Mouse (Mus musculus) ES-E14 (cell line): ENCODE data around the gene 2310061I04Rik. TPM values are rescaled to one million over a fixed set of nuclear protein-coding genes. Genes with fewer than 3 reads are reported as not detected.
"Not testable (repeated sequence)": the region's sequence is repeated elsewhere in the genome, so short reads cannot be mapped to it uniquely, and the experiment has no call there.

Experiments
- DNase-seq: peaks from one replicate; pipeline ENCODE4 v3.0.0-alpha.2; 2013; ENCODE audit warnings: low read depth, low spot score
- H3K27ac ChIP-seq: 2 replicates; pipeline ENCODE4 v1.5.1; 2012; ENCODE audit warnings: low read depth, mild to moderate bottlenecking, low read length, moderate library complexity, mixed read lengths; ENCODE audit not compliant: poor library complexity, insufficient read depth, severe bottlenecking
- H3K36me3 ChIP-seq: 2 replicates; pipeline ENCODE4 v1.6.1; 2012; ENCODE audit warnings: mild to moderate bottlenecking, low read length, moderate library complexity, mixed read lengths; ENCODE audit not compliant: control insufficient read depth, poor library complexity, insufficient read depth, severe bottlenecking
- H3K4me1 ChIP-seq, 2 experiments: fragments of 150-350 bp in 1 of 2; sonication (generic) in 1 of 2; 2 replicates each; pipeline ENCODE4 v1.6.1; 2012; ENCODE audit warnings: low read length in 2 of 2, mild to moderate bottlenecking in 1 of 2, mixed read lengths in 1 of 2; ENCODE audit not compliant: control insufficient read depth in 2 of 2, insufficient read depth in 2 of 2, poor library complexity in 1 of 2
- H3K4me3 ChIP-seq, 2 experiments: fragments of 150-350 bp in 1 of 2; sonication (generic) in 1 of 2; 2 replicates each; pipeline ENCODE4 v1.5.1; 2012; ENCODE audit warnings: low read length in 2 of 2, low read depth in 1 of 2, mild to moderate bottlenecking in 1 of 2, mixed read lengths in 1 of 2; ENCODE audit not compliant: insufficient read depth in 1 of 2, poor library complexity in 1 of 2, severe bottlenecking in 1 of 2
- H3K9ac ChIP-seq: 2 replicates; pipeline ENCODE4 v1.6.1; 2012; ENCODE audit warnings: low read depth, mild to moderate bottlenecking, low read length, mixed read lengths; ENCODE audit not compliant: poor library complexity, insufficient read depth, severe bottlenecking
- H3K9me3 ChIP-seq: fragments of 150-350 bp; sonication (generic); 2 replicates; pipeline ENCODE4 v1.6.1; 2012; ENCODE audit warnings: low read depth, mild to moderate bottlenecking, low read length; ENCODE audit not compliant: control insufficient read depth, insufficient read depth
- CHD2 ChIP-seq: IDR thresholded peaks from 2 replicates; pipeline ENCODE4 v1.6.1; 2014; ENCODE audit warnings: mild to moderate bottlenecking, low read depth, low read length, inconsistent platforms
- HCFC1 ChIP-seq: IDR thresholded peaks from 2 replicates; pipeline ENCODE4 v1.6.1; 2012; ENCODE audit warnings: low read length, inconsistent platforms, borderline replicate concordance; ENCODE audit not compliant: insufficient read depth
- MAFK ChIP-seq: IDR thresholded peaks from 2 replicates; pipeline ENCODE4 v1.6.1; 2014; ENCODE audit warnings: mild to moderate bottlenecking, low read depth, low read length, inconsistent platforms; ENCODE audit not compliant: insufficient read depth
- ZC3H11A ChIP-seq: IDR thresholded peaks from 2 replicates; pipeline ENCODE4 v1.6.1; 2012; ENCODE audit warnings: low read depth, mild to moderate bottlenecking, inconsistent platforms, low read length, borderline replicate concordance
- ZNF384 ChIP-seq: IDR thresholded peaks from 2 replicates; pipeline ENCODE4 v1.6.1; 2012; ENCODE audit warnings: low read depth, low read length, inconsistent platforms
- in situ Hi-C, 2 experiments: fragments of 600-800 bp; cut with MboI; formaldehyde crosslinking; loops; one replicate each; pipeline ENCODE4 v1.15.1; 2025; ENCODE audit warnings: low sequenced_read_pairs in 2 of 2, inconsistent platforms in 1 of 2; ENCODE audit not compliant: unreplicated experiment in 2 of 2
- total RNA-seq: library from RNA; depleted of rRNA; stranded (reverse); fragments of 300-350 nt; gene quantifications from 2 replicates; pipeline ENCODE4 v1.2.3, GENCODE M21; 2012; rRNA removed

The 2310061I04Rik gene
- total RNA-seq: 13.6 and 15.8 TPM in 2 replicates

GRCm38 (mm10) chr17:35896781-35897643 lies at the start of gene 2310061I04Rik:
TSS of gene 2310061I04Rik (minus strand) at chr17:35897431.
- Histone ChIP-seq H3K9ac (peak within 1 kb of the TSS; percentile 94), H3K36me3 (peaks cover 14% of the 10 kb centered on the region), H3K27ac (peak within 1 kb of the TSS; percentile 84), H3K4me1 (peaks cover 0 to 8% of the 10 kb centered on the region in 2 experiments; a peak in 2 of 4 replicates), H3K9me3 (no peaks in the 10 kb centered on the region), H3K4me3 (peak within 1 kb of the TSS; percentile 79 to 90)
- DNase-seq: peak; percentile 77
- TF ChIP-seq HCFC1: peak; percentile 61; the same call in 1 of the 2 replicates
- TF ChIP-seq CHD2: no peak
- in situ Hi-C loops: no loop called here

GRCm38 (mm10) chr17:35939941-35940340 lies 42.7 kb upstream of the 2310061I04Rik start:
- Histone ChIP-seq H3K27ac (peak overlapping the region; percentile 98), H3K9ac (peak overlapping the region; percentile 36; the same call in 1 of the 2 replicates)
- in situ Hi-C loops: no loop called here

GRCm38 (mm10) chr17:35939108-35939507 lies 41.9 kb upstream of the 2310061I04Rik start:
- TF ChIP-seq HCFC1 (peak; percentile 33; the same call in 1 of the 2 replicates), CHD2 (no peak), ZNF384 (peak; percentile 51; the same call in 1 of the 2 replicates)
- Histone ChIP-seq H3K9me3 (no peaks in the 10 kb centered on the region), H3K27ac (peak overlapping the region; percentile 98), H3K36me3 (no peaks in the 10 kb centered on the region), H3K4me3 (peak overlapping the region in 1 of 2 experiments; percentile 50; a peak in 1 of 4 replicates), H3K4me1 (peaks cover 0 to 2% of the 10 kb centered on the region in 2 experiments; a peak in 2 of 4 replicates), H3K9ac (no peak overlapping the region)
- no peak for DNase-seq
- in situ Hi-C loops: no loop called here

More at GRCm38 (mm10) chr17:35939941-35940340, 42.7 kb upstream of the 2310061I04Rik start:
- Histone ChIP-seq H3K4me3 (peak overlapping the region in 1 of 2 experiments; percentile 50; a peak in 2 of 4 replicates), H3K9me3 (no peaks in the 10 kb centered on the region), H3K4me1 (peaks cover 0 to 2% of the 10 kb centered on the region in 2 experiments; a peak in 2 of 4 replicates), H3K36me3 (no peaks in the 10 kb centered on the region)
- DNase-seq: no peak
- TF ChIP-seq HCFC1 (no peak), ZNF384 (peak; percentile 85), CHD2 (no peak), ZC3H11A (no peak), MAFK (no peak)

- Histone ChIP-seq H3K27ac (no peak overlapping the region), H3K36me3 (no peaks in the 10 kb centered on the region), H3K9ac (no peak overlapping the region), H3K9me3 (no peaks in the 10 kb centered on the region), H3K4me1 (peaks cover 0 to 2% of the 10 kb centered on the region in 2 experiments; a peak in 2 of 4 replicates), H3K4me3 (no peak overlapping the region)
- peak; percentile 79 for DNase-seq
- in situ Hi-C loops: no loop called here
- TF ChIP-seq ZC3H11A: peak; percentile 81; the same call in 1 of the 2 replicates
- no peak for TF ChIP-seq MAFK
Measured at GRCm38 (mm10) chr17:35937700-35938348, 40.6 kb upstream of the 2310061I04Rik start.

- H3K36me3 ChIP-seq, H3K4me1 ChIP-seq, DNase-seq, in situ Hi-C loops, H3K9me3 ChIP-seq: not testable (repeated sequence)
- H3K9ac ChIP-seq: peak overlapping the region; percentile 85
- H3K27ac ChIP-seq: peak overlapping the region; percentile 85
- H3K4me3 ChIP-seq: peak overlapping the region; percentile 51 to 76
Measured at GRCm38 (mm10) chr17:35935763-35936162, 38.5 kb upstream of the 2310061I04Rik start.
